Mouse (Mus musculus) lung, postnatal 14 days (tissue): ENCODE results near the gene Mt2.

Source experiments
- DNase-seq: peaks from one replicate; pipeline ENCODE4 v3.0.0; 2021

Gene Mt2

DNA sequence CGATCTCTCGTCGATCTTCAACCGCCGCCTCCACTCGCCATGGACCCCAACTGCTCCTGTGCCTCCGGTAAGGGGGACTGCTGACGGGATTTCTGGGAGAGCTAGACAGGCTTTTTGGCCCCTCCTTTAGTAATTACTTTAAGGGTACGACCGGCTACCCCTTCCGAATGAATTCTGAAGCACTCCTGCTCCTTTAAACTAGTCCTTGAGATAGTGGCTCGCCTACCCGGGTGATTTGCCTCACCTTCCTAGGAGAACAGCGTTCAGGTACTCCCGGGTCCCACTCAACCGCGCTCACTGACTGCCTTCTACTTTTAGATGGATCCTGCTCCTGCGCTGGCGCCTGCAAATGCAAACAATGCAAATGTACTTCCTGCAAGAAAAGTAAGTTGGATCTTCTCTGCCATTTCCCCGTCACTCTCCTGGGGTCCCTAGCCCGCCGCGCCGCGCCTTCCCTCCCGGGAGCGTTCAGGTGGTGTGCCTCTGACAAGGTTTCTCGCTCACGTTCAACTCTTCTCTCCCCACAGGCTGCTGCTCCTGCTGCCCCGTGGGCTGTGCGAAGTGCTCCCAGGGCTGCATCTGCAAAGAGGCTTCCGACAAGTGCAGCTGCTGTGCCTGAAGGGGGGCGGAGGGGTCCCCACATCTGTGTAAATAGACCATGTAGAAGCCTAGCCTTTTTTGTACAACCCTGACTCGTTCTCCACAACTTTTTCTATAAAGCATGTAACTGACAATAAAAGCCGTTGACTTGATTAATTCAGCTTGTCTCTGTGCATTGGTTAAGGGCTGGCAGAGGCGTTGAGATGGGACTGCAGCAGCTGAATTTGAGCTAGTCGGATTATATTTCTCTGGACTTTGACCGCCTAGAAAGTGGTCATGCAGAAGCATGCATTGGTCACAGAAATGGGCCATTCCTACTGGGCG, 607 bp downstream of the Mt2 start:
- DNase-seq, result no peak

DNA sequence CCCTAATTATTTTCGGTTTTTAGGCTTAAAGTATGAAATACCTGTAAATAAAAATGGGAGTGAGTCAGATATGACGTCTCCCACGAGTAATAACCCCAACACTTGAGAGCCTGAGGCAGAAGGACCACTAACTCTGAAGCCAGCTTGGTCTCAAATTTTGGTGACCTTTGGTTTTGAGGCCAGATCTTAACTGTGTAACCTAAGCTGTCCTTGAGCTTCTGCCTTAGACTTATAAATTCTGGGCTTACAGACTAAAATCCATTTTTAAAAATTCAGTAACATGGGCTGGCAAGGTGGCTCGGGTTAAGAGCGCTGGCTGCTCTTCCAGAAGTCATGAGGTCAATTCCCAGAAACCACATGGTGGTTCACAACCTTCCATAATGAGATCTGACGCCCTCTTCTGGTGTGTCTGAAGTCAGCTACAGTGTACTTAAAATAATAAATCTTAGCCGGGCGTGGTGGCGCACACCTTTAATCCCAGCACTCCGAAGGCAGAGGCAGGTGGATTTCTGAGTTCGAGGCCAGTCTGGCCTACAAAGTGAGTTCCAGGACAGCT, 1.5 kb downstream of the Mt2 start:
- no peak for DNase-seq

DNA sequence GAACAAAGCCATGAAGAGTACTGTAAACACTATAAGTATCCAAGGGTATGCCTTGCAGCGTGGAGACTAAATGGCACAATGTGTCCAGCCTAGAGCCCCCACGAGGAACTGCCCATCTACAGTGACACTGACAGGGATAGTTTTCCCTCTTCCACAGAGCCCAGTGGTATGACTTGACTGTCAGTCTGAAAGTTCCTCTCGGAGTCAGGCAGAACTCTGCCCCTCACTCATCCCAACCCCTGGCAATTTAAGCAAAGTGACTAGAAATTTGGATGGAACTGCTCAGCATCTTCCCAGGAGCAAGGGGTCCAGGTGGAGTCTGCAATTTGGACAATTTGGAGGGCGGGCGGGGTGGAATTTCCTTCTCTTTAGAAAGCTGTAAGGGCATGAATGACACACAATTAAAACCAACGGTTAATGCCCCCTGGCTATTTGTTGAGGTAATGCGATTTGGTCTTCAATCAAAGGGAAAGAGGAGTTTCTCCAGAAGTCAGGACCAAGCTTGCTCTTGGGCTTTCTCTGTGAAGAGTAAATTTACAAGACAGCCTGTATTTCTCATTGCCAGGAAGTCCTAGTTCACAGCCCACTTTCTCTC, 2.3 kb downstream of the Mt2 start:
- no peak for DNase-seq

DNA sequence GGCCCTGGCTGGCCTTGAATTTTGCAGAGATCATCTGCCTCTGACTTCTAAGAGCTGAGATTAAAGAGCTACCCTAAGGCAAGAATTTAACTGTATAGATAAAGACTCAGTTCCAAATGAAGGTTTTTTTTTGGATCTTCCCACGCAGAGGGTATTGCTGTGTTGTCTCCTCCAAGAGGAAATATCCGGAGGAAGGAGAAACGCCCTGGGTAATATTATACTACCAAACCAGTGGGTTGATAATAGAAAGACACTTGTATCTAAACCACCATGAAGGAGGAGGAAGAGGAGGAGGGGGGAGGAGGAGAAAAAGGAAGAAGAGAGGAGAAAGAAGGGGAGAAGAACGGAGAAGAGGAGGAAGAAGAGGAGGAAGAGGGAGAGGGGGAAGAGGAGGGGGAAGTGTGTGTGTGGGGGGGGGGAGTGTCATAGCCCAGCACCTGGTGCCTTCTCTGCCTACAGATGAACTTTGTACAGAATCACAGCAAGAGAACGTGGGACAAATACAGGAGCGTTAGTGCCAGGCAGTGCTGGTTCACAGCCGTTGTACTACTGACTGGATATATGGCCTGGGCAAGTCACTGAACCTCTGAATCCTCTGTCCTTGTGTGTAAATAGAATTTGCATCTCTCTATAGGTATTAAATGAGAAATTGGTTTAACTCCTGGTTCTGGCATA, 5.4 kb downstream of the Mt2 start:
- DNase-seq, result no peak

- peak; percentile 83 for DNase-seq
These were observed 6.6 kb downstream of the Mt2 start, which contains the start of gene Mt1 for GRCm38 (mm10) chr8:94178857-94179712. TSS of gene Mt1 (plus strand) at chr8:94179082.

DNA sequence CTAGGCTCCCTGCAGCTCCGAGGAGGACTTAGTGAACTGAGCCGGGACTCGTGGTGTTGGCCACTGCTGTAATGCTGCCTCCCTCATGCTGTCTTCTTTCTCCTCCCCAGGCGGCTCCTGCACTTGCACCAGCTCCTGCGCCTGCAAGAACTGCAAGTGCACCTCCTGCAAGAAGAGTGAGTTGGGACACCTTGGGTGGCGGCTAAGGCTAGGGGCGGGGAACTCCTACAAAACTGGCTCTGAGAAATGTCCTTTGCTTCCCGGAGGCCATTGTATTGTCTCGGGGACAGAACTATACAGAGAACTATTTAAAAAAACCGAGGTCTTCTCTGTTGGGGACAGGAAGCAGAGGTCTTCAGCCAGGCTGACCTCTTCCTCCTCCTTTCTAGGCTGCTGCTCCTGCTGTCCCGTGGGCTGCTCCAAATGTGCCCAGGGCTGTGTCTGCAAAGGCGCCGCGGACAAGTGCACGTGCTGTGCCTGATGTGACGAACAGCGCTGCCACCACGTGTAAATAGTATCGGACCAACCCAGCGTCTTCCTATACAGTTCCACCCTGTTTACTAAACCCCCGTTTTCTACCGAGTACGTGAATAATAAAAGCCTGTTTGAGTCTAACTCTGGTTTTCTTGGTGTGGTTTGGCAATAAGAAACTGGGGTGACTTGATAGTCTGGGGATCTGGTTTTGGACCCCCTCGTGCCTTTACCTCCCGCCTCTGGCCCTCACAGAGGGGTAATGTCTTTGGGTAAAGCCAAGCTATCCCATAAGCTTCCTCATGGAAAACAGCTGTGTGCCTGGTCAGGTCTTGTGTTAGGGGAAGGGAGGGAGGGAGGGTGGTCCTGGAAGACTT, 7.5 kb downstream of the Mt2 start:
- DNase-seq, result no peak

DNA sequence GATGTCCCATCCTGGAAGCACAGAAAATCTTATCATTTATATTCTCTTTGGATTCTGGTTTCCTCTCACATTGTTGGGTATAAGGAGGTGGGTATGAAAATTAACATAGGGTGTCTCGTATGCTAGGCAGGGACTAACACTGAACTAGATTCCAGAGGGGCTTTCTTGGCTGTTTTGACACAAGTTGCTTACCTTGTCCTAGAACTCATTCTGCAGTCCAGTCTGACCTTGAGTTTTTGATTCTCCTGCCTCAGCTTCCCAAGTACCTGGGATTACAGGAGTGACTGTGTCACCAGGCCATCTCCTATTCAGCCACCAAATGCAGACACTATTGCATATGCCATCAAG, 8.1 kb downstream of the Mt2 start:
- DNase-seq, result no peak

DNA sequence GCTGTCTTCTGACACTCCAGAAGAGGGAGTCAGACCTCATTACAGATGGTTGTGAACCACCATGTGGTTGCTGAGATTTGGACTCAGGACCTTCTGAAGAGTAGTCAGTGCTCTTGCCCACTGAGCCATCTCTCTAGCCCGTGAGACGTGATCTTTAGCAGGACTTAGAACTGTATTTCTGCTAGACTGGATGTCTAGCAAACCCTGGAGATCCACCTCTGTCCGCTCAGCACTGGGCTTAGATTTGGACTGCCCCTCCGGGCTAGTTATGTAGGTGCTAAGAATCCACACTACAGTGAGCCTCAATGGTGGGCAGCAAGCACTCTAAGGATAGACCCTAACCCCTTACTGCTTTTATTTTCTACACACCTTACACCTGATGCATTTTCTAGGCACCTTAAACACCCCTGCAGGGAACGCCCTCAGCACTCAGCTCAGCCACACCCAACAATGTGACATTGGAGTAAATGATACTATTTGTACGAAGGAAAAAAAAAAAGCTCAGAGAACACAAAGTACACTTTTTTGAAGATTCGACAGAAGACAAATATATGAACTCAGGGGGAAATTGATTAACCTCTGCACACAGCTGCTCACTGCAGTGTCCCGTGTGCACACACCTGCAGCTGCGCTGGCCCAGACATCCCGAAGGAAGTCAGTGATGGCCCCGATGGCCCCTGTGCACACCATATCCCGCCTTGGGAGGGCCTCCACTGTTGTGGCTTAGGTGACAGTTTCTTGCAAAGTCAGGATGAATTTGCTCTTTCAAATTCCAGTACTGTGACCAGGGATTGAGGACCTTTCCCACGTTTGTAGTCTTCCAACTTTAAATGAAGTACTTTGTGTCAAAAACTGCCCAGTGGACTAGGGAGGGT, 9.8 kb downstream of the Mt2 start:
- DNase-seq, result no peak

DNA sequence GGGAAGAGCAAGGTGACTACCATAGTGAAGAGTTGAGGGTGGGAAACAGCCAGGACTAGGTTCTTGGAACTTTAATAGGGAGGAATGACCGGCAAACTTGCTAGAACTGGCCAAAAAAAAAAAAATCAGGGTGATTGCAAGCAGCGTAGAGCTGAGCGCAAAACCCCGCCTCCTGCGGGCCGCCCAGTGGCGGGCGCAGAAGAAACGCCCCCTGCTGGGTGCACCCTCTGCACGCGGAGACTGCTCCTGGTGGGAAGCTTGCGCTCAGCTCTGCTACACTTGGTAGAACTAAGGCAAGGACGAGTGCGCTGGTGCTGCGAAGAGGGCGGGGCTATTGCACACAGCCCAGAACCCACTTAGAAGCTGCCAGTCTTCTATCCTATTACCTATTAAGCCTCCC, 10.7 kb downstream of the Mt2 start:
- peak; percentile 82 for DNase-seq

- DNase-seq, result no peak
These were observed 11.9 kb downstream of the Mt2 start for GRCm38 (mm10) chr8:94184357-94184843.

DNA sequence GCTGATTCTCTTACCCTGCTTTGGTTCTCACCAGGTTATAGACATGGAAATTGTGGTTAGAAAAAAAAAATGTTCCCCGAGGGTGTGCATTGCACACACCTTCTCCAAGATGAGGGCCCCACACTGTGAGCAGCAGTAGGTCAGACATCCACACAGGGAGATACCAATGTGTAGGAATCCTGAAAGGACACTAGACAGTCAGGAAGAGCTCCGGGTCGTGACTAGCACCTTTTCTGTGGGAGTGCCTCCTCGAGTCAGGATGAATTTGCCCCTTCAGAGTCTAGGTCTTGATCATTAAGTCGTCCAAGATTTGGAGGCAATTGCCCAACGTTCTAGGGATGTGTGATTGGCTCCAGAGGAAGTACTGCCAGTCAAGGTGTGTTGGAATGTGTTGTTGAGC, 13.3 kb downstream of the Mt2 start:
- no peak for DNase-seq

GRCm38 (mm10) chr8:94186542-94186941, 14.1 kb downstream of the Mt2 start:
- peak; percentile 87 for DNase-seq

- no peak for DNase-seq
These were observed 15.0 kb downstream of the Mt2 start for GRCm38 (mm10) chr8:94187290-94188002.

- DNase-seq, result peak; percentile 20
These were observed 17.0 kb downstream of the Mt2 start for GRCm38 (mm10) chr8:94189275-94190031.

DNA sequence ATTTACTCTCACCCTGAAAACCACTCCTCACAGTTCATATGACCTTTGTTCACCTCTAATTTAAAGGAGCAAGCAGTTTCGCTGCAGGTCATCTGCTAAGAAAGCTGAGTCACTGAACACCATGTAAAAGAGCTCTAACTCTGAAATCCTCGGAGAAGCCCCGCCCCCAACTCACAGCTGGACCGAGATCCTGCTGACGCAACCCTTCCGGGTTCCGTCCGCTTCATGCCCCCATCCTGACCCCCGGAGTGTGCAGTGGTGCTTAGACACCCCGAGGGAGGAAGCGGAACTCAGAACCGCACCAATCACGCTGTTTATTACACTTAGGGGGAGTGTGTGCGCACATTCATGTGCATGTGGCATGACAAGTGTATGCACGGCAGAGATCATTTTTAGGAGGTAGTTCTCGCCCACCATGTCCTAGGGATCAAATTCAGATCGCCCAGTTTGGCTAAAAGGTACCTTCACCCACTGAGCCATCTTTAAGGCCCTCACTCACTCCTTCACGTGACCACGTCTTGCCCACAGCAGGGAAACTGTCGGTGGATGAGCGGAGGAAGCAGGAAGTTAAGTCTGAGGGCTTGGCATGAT, 18.7 kb downstream of the Mt2 start:
- DNase-seq, result peak; percentile 77

DNA sequence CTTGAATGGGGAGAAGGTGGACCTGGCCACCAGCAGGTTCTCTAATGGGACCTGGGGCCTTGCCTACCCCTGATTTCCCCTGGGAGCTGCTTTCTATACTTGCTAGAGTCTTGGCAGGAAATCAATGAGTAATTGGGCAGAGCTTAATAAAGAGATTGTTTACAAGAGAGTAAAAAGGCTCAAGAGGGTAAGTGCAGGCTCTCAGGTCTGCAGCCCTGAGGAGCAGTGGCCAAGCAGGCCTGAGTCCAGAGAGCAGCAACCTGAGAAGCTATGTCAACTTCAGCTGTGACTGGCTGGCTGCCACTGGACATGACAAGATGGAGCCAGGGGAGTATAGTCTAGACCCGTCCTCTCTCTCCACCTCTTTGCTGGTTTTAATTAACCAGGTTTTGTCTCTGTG, 20.5 kb downstream of the Mt2 start:
- DNase-seq, result no peak

DNA sequence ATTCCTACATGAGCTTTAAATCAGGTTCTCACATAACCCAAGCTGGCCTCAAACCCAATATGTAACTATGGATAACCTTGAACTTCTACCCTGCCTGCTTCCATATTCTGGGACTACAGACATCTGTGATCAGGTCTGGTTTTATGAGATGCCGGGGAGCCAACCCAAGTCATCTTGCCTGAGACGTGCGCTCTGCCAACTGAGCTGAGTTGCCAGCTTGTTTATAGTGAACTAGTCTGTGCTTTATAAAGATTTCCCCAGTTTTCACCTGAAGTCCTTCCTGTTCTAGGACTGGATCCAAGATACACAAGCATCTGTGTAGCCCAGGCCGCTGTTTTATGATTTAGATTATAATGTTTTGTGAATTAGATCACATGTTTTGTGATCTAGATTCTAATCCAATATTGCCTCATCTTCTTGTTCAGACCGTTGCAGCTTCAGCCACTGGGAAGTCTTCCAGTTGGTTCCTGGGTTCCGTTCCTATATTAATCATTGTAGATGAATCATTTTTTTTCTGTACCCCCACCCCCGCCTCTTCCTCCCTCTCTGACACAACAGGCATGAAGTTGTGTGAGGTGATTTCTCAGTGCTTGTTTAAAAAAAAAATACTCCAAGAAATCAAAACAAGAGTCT, 22.2 kb downstream of the Mt2 start:
- DNase-seq, result no peak
